Mouse (Mus musculus) hindbrain, embryonic 15.5 days (tissue): ENCODE measurements at regions not wholly inside any gene's neighbourhood (a gene's known extent, or its start where the extent isn't known, plus 50 kb on each side); places are given as distances from the start of the nearest gene placed in this dataset.

Experiments
- ATAC-seq: fragments of 200-750 bp; cut with Nextera tagmentation; 2 replicates; pipeline ENCODE4 v1.8.0; 2017; ENCODE audit warnings: low read depth, moderate number of reproducible peaks, moderate TSS enrichment; ENCODE audit not compliant: low FRiP score
- H3K27ac ChIP-seq: fragments of 300-500 bp; sonication (generic); replicated peaks from 2 replicates; pipeline ENCODE4 v1.5.1; 2015; ENCODE audit warnings: mild to moderate bottlenecking, inconsistent platforms
- H3K27me3 ChIP-seq: fragments of 300-500 bp; sonication (generic); 2 replicates; pipeline ENCODE4 v1.6.1; 2015; ENCODE audit warnings: control low read depth, inconsistent platforms
- H3K36me3 ChIP-seq: fragments of 300-500 bp; sonication (generic); 2 replicates; pipeline ENCODE4 v1.6.1; 2015; ENCODE audit warnings: control low read depth, inconsistent platforms
- H3K4me1 ChIP-seq: fragments of 300-500 bp; sonication (generic); replicated peaks from 2 replicates; pipeline ENCODE4 v1.6.1; 2015; ENCODE audit warnings: control low read depth, inconsistent platforms
- H3K4me2 ChIP-seq: fragments of 300-500 bp; sonication (generic); 2 replicates; pipeline ENCODE4 v1.6.1; 2015; ENCODE audit warnings: moderate library complexity, mild to moderate bottlenecking, inconsistent platforms
- H3K4me3 ChIP-seq: fragments of 300-500 bp; sonication (generic); 2 replicates; pipeline ENCODE4 v1.5.1; 2015; ENCODE audit warnings: mild to moderate bottlenecking, inconsistent platforms
- H3K9ac ChIP-seq: fragments of 300-500 bp; sonication (generic); 2 replicates; pipeline ENCODE4 v1.6.1; 2015; ENCODE audit warnings: inconsistent platforms
- H3K9me3 ChIP-seq: fragments of 300-500 bp; sonication (generic); 2 replicates; pipeline ENCODE4 v1.6.1; 2016; ENCODE audit warnings: control low read depth, inconsistent platforms
- WGBS: fragments of 180-500 bp; shearing (Covaris S2); methylation state at CpG from one replicate; pipeline ENCODE4 v1.1.7; 2015; 5-methylcytosine and 5-hydroxymethylcytosine counted together

DNA sequence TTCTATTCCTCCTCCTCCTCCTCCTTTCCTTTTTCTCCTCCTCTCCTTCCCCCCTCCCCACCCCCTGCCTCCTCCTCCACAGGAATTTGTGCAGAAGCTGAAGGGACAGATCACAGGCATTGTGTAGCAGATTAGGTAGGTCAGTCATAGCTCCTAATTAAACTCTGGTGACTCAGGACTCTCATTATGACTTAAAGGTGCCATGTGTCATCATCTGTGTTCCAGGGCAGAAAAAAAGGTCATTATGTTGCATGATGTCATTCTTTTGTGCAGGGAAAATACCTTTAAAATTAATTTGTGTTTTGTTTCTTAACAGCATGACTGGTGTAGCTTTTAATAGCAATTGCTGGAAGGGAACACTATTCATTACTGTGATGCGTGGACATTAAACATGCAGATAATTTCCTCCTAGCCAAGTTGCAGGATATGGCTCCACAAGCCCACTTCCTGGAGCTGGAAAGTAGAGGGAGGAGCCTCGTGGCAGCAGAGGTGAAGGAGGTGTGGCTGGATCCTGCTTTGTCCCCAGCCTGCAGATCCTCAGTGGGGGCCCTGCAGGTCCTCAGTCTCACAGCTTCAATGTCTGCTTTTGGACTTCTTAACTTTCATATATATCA, 62.4 kb upstream of the Jazf1 start:
- Histone ChIP-seq H3K4me1 (no peaks in the 10 kb centered on the region), H3K27ac (no peak overlapping the region), H3K27me3 (no peaks in the 10 kb centered on the region), H3K4me3 (no peak overlapping the region), H3K9me3 (no peaks in the 10 kb centered on the region), H3K4me2 (no peak overlapping the region), H3K9ac (no peak overlapping the region), H3K36me3 (no peaks in the 10 kb centered on the region)
- 28% methylated on average over 2 of the region's 2 CpGs for WGBS
- no peak for ATAC-seq

DNA sequence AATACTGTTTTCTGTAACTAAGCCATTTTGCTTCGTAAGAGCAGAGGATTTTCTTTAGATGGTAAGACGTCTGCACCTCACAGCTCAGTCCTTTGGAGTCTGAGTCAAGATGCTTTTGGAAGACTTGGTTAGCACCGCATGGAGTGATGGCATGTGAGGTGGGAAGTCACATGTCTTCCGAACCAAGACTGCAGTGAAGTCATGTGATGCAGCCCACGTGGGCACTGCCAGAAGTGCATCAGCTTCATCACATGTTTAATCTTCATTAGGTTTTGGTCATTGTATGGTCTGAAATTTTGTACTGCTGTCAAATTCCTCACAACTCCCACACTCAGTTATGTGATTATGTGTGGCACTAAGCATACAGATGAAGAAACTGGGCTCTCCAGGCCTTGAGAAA, 58.3 kb upstream of the Jazf1 start:
- Histone ChIP-seq H3K9ac (no peak overlapping the region), H3K9me3 (no peaks in the 10 kb centered on the region), H3K4me2 (no peak overlapping the region), H3K27me3 (no peaks in the 10 kb centered on the region), H3K27ac (no peak overlapping the region), H3K4me3 (no peak overlapping the region), H3K4me1 (no peaks in the 10 kb centered on the region), H3K36me3 (no peaks in the 10 kb centered on the region)
- WGBS, result 75% methylated on average over 5 of the region's 5 CpGs
- ATAC-seq, result no peak

DNA sequence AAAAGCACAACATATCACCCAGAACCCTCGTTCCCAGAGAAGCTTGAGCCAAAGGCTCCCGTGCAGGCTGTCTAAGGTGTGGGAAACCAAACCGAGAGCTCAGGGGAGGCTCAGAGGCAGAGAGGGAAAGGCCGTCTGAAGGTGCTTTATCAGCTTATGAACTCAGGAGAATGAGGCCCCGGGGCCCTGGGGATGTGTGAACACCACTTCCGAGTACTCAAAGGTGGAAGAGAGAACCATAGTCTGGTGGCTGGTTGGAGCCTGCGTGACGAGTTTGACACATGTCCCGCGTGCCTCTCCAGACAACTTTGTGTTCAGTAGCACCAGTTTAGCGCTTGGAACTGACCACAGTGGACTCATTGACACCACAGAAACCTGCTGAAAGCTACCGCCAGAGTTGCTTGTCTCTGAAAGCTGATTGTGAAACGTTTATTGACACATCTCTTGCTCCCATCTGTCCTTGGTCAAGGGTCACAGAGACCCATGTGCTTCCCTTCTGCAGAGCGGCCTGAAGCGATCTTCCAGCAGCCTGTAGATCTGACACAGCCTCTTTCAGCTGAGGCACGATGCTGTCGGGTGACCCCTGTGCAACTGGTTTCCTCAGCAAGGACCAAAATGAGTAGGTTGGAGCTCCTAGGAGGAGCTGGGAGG, 56.5 kb upstream of the Jazf1 start:
- Histone ChIP-seq H3K4me3 (no peak overlapping the region), H3K27me3 (no peaks in the 10 kb centered on the region), H3K27ac (no peak overlapping the region), H3K36me3 (no peaks in the 10 kb centered on the region), H3K9me3 (no peaks in the 10 kb centered on the region), H3K9ac (no peak overlapping the region), H3K4me2 (no peak overlapping the region), H3K4me1 (no peaks in the 10 kb centered on the region)
- WGBS, result 85% methylated on average over 17 of the region's 17 CpGs
- no peak for ATAC-seq

DNA sequence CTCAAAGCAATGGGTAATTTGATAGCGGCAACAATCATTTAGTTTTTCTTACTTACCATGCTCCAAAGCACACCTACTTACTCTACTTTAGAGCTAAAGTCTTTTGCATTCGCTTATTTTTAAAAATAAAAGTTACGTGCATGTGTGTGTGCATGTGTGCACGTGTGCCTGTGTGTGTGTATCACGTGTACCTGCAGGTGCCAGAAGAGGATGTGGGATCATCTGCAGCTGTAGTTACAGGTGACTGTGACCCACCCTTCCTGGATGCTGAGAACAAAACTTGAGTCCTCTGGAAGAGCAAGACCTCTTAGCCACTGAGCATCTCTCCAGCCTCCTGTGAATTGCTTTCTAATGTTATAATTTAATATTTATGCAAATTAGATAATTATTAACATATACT, 52.0 kb upstream of the Jazf1 start:
- Histone ChIP-seq H3K4me1 (no peaks in the 10 kb centered on the region), H3K4me3 (no peak overlapping the region), H3K4me2 (no peak overlapping the region), H3K36me3 (no peaks in the 10 kb centered on the region), H3K9ac (no peak overlapping the region), H3K9me3 (no peaks in the 10 kb centered on the region), H3K27ac (no peak overlapping the region), H3K27me3 (no peaks in the 10 kb centered on the region)
- no peak for ATAC-seq
- 96% methylated on average over 5 of the region's 5 CpGs for WGBS
